Mouse (Mus musculus) liver, postnatal 0 days (tissue): ENCODE measurements around the gene Efnb3.

Experiments
- CTCF ChIP-seq: sonication (generic); IDR thresholded peaks from 2 replicates; pipeline ENCODE4 v1.5.1; 2016; ENCODE audit warnings: antibody characterized with exemption, low read depth
- EP300 ChIP-seq: IDR thresholded peaks from 2 replicates; pipeline ENCODE4 v1.6.1; 2016; ENCODE audit warnings: antibody characterized with exemption, low read depth, mild to moderate bottlenecking

DNA sequence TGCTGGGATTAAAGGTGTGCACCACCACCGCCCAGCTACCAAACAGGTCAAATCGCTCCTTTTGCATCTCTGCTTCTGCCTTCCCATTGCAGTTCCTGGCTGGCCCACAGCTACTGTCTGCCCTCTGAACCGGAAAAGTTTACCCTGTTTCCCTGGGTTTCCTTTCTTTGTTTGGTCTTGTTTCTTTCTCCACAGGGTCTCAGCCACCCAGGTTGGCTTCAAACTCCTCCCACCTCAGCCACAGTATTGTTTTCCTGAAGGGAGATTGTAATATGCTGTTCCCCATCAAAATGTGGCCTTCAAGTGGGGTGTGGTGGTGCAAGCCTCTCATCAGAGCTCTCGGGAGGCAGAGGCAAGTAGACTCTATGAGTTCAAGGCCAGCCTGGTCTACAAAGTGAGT lies 8.7 kb downstream of the Efnb3 start:
- no peak for TF ChIP-seq CTCF
- no peak for TF ChIP-seq EP300
